Mouse (Mus musculus): Measurements from ENCODE around the gene Rabgef1.

Rabgef1 gene

GRCm38 (mm10) chr5:130171956-130172601 is 481 bp downstream of the Rabgef1 start:
- in situ Hi-C loops (cut with MboI, MseI), result no loop called here

GRCm38 (mm10) chr5:130173012-130173411 is 1.4 kb downstream of the Rabgef1 start:
- in situ Hi-C loops (cut with MboI, MseI), result no loop called here

- in situ Hi-C loops (cut with MboI, MseI), result no loop called here
Observed at GRCm38 (mm10) chr5:130177871-130178270, 6.3 kb downstream of the Rabgef1 start.

GRCm38 (mm10) chr5:130180362-130180761 is 8.8 kb downstream of the Rabgef1 start:
- in situ Hi-C loops (cut with MboI, MseI), result no loop called here

GRCm38 (mm10) chr5:130181740-130182540 is 10.3 kb downstream of the Rabgef1 start:
- in situ Hi-C loops (cut with MboI, MseI), result no loop called here

- in situ Hi-C loops (cut with MboI, MseI), result no loop called here
Observed at GRCm38 (mm10) chr5:130182541-130182821, 10.9 kb downstream of the Rabgef1 start.

GRCm38 (mm10) chr5:130184193-130184856 is 12.7 kb downstream of the Rabgef1 start:
- in situ Hi-C loops (cut with MboI, MseI), result no loop called here

GRCm38 (mm10) chr5:130185312-130185711 is 13.7 kb downstream of the Rabgef1 start:
- in situ Hi-C loops (cut with MboI, MseI), result no loop called here

GRCm38 (mm10) chr5:130187383-130187782 is 15.8 kb downstream of the Rabgef1 start:
- in situ Hi-C loops (cut with MboI, MseI), result no loop called here

GRCm38 (mm10) chr5:130190909-130191308 is 19.3 kb downstream of the Rabgef1 start:
- in situ Hi-C loops (cut with MboI, MseI), result no loop called here

GRCm38 (mm10) chr5:130191865-130192264 is 20.3 kb downstream of the Rabgef1 start:
- in situ Hi-C loops (cut with MboI, MseI), result no loop called here

GRCm38 (mm10) chr5:130192356-130192944 is 20.9 kb downstream of the Rabgef1 start:
- in situ Hi-C loops (cut with MboI, MseI), result no loop called here

- in situ Hi-C loops (cut with MboI, MseI), result no loop called here
Observed at GRCm38 (mm10) chr5:130193760-130194159, 22.2 kb downstream of the Rabgef1 start.

- in situ Hi-C loops (cut with MboI, MseI), result no loop called here
Observed at GRCm38 (mm10) chr5:130196307-130196706, 24.7 kb downstream of the Rabgef1 start.

GRCm38 (mm10) chr5:130197454-130197853 is 25.9 kb downstream of the Rabgef1 start:
- in situ Hi-C loops (cut with MboI, MseI), result no loop called here

- in situ Hi-C loops (cut with MboI, MseI), result no loop called here
Observed at GRCm38 (mm10) chr5:130197981-130198380, 26.4 kb downstream of the Rabgef1 start.

- in situ Hi-C loops (cut with MboI, MseI), result no loop called here
Observed at GRCm38 (mm10) chr5:130200233-130201029, 28.8 kb downstream of the Rabgef1 start.

- in situ Hi-C loops (cut with MboI, MseI), result no loop called here
Observed at GRCm38 (mm10) chr5:130203948-130204347, 32.4 kb downstream of the Rabgef1 start.

- in situ Hi-C loops (cut with MboI, MseI), result no loop called here
Observed at GRCm38 (mm10) chr5:130204560-130204959, 33.0 kb downstream of the Rabgef1 start.

GRCm38 (mm10) chr5:130205441-130206023 is 33.9 kb downstream of the Rabgef1 start:
- in situ Hi-C loops (cut with MboI, MseI), result no loop called here

GRCm38 (mm10) chr5:130207299-130207698 is 35.7 kb downstream of the Rabgef1 start:
- in situ Hi-C loops (cut with MboI, MseI), result no loop called here
